Mouse (Mus musculus) embryonic facial prominence, embryonic 10.5 days (tissue): Measurements from ENCODE around the gene Pex19. TPM values are rescaled to one million over a fixed set of nuclear protein-coding genes. Genes with fewer than 3 reads are reported as not detected.

Experiments
- DNase-seq: peaks from one replicate; pipeline ENCODE4 v3.0.0-alpha.2; 2017; ENCODE audit warnings: low spot score
- H3K27ac ChIP-seq: fragments of 300-500 bp; sonication (generic); replicated peaks from 2 replicates; pipeline ENCODE4 v1.5.1; 2016; ENCODE audit warnings: mild to moderate bottlenecking
- H3K27me3 ChIP-seq: fragments of 300-500 bp; sonication (generic); replicated peaks from 2 replicates; pipeline ENCODE4 v1.6.1; 2016; ENCODE audit warnings: low read depth, mild to moderate bottlenecking; ENCODE audit not compliant: poor library complexity, severe bottlenecking
- H3K36me3 ChIP-seq: fragments of 300-500 bp; sonication (generic); replicated peaks from 2 replicates; pipeline ENCODE4 v1.6.1; 2016; ENCODE audit warnings: mild to moderate bottlenecking, moderate library complexity
- H3K4me1 ChIP-seq: fragments of 300-500 bp; sonication (generic); 2 replicates; pipeline ENCODE4 v1.6.1; 2016
- H3K4me3 ChIP-seq: fragments of 300-500 bp; sonication (generic); 2 replicates; pipeline ENCODE4 v1.5.1; 2016; ENCODE audit warnings: mild to moderate bottlenecking, moderate library complexity
- H3K9me3 ChIP-seq: fragments of 300-500 bp; sonication (generic); 2 replicates; pipeline ENCODE4 v1.6.1; 2016; ENCODE audit warnings: mild to moderate bottlenecking
- WGBS: fragments of 180-500 bp; shearing (Covaris S2); methylation state at CpG from one replicate; pipeline ENCODE4 v1.1.7; 2016; 5-methylcytosine and 5-hydroxymethylcytosine counted together
- polyA plus RNA-seq: library from polyadenylated mRNA; unstranded; fragments of >200 nt; fragmentation: Nextera tagmentation; extraction: Ambion mirVana; gene quantifications from 2 replicates; pipeline ENCODE4 v1.2.1, GENCODE M21; 2016

The Pex19 gene
- polyA plus RNA-seq, 1 experiment from 2014 or later, result 184 TPM

- Histone ChIP-seq H3K27me3 (no peaks in the 10 kb centered on the region), H3K4me3 (no peak overlapping the region), H3K36me3 (peaks cover 7% of the 10 kb centered on the region), H3K4me1 (peaks cover 7% of the 10 kb centered on the region; the same call in 1 of the 2 replicates), H3K9me3 (no peaks in the 10 kb centered on the region), H3K27ac (no peak overlapping the region)
- 86% methylated on average over 1 of the region's 1 CpGs for whole genome bisulfite sequencing
- DNase-seq, result no peak
These were observed 14.3 kb downstream of the Pex19 start for GRCm38 (mm10) chr1:172140825-172141224.

DNA sequence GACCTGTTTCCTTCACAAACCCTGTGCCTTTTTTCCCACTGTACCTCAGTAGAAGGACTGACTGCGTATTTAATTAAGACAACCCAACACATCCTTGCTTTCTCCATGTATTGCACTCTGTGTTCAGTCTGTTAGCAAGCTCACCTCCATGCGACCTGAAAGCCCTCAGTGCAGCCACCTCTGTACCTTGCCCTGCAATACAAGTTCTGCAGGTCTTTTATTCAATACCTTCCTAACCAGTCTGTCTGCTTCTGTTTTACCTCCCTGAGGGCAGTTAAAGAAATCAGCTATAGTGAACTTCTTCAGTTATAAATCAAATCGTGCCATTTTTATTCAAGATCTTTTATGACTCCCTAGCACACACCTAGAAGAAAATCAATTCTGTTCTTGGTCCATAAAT is 15.0 kb downstream of the Pex19 start:
- Histone ChIP-seq H3K27me3 (no peaks in the 10 kb centered on the region), H3K36me3 (peaks cover under 1% of the 10 kb centered on the region), H3K4me1 (peaks cover 7% of the 10 kb centered on the region; the same call in 1 of the 2 replicates), H3K4me3 (no peak overlapping the region), H3K9me3 (no peaks in the 10 kb centered on the region), H3K27ac (no peak overlapping the region)
- DNase-seq, result no peak
- WGBS, result 77% methylated on average over 3 of the region's 3 CpGs

- H3K36me3 ChIP-seq, result no peaks in the 10 kb centered on the region
- no peak overlapping the region for H3K4me3 ChIP-seq
- H3K9me3 ChIP-seq, result no peaks in the 10 kb centered on the region
- no peaks in the 10 kb centered on the region for H3K27me3 ChIP-seq
- no peak overlapping the region for H3K27ac ChIP-seq
- WGBS, result 38% methylated on average over 1 of the region's 1 CpGs
- no peak for DNase-seq
- H3K4me1 ChIP-seq, result peaks cover 15% of the 10 kb centered on the region
These were observed 17.0 kb downstream of the Pex19 start for GRCm38 (mm10) chr1:172143570-172143969.

GRCm38 (mm10) chr1:172147835-172148278 is 21.3 kb downstream of the Pex19 start, which contains the start of gene Dcaf8:
Gene Dcaf8, plus strand, starts transcription at chr1:172148084.
- Histone ChIP-seq H3K9me3 (no peaks in the 10 kb centered on the region), H3K4me1 (peaks cover 32% of the 10 kb centered on the region), H3K36me3 (peaks cover 31% of the 10 kb centered on the region), H3K27me3 (no peaks in the 10 kb centered on the region), H3K27ac (peak within 1 kb of the TSS; percentile 99), H3K4me3 (peak within 1 kb of the TSS; percentile 95)
- WGBS, result under 1% methylated on average over 42 of the region's 42 CpGs
- peak; percentile 99 for DNase-seq

DNA sequence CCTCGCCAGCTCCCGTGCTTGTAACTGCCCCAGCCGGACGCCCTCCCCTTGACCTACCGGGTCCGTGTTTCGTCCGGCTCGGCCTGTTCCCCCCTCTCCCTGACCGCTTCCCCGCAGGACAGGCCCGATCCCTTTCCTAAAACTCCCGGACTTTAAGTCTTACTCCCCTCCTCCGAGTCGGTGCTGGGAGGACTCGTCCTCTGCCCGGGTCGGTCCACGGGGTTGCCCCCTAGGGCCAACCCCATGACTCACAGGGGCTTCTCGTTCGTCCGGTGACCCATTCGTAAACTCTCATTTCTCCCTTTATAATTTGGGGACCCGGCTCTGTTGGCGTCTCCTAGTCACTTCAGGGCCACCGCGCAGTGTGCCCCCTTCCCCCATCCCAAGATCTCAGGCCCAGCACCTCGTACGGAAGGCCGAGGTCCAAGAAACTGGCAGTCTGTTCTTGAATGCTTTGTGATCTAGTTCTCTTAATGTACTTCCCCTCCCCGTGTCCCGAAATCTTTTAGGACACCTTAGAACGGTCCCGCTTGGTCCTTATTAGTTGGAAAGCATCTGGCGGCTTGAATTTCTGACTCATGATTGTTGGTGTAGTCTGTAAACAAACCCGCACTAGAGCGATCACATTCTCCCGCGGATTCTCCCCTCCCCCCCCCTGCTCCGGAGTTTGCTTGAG is 21.9 kb downstream of the Pex19 start:
- DNase-seq, result peak; percentile 81
- H3K9me3 ChIP-seq, result no peaks in the 10 kb centered on the region
- H3K36me3 ChIP-seq, result peaks cover 36% of the 10 kb centered on the region
- WGBS, result under 1% methylated on average over 40 of the region's 40 CpGs
- H3K27ac ChIP-seq, result peak overlapping the region; percentile 99
- H3K27me3 ChIP-seq, result no peaks in the 10 kb centered on the region
- peak overlapping the region; percentile 95 for H3K4me3 ChIP-seq
- peaks cover 32% of the 10 kb centered on the region for H3K4me1 ChIP-seq

DNA sequence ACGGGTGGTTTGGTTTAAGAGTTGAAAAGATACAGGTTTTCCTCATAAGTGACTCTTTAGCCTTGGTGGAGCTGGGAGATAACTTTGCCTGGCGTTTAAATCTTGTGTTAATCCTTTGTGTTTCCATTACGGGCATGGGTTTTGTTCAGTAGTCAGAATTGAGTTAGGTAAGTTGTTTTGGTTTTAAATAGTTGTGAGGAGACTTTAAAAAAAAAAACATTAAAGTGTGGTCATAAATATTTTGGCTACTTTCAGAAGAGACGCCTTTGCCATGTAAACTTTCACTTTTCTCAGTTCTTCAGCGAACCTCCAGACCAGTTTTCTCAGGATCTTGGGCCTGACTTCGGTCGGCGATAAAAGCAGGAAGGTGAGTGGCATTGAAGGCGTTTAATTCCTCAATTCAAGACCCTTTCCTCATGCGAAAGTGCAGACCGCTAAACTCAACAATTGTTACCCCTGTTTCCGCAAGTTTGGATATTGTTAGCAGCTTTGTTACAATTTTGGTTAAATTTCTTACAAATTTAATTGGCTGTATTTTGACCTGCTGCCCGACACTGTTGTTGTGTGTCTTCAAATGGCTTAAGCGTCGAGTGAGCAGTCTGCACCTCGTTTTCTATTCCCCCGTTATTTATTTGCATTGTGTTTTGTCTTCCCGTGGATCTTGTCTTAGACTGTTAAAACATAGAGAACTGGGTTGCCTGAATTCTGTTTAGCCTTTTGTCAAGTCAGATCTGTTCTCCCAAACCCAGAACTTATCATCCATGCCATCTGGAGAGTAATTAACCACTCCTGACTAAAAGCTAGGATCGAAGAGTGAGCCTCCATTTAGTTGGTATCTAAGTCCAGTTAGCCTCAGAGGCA is 22.6 kb downstream of the Pex19 start:
- Histone ChIP-seq H3K4me3 (peak overlapping the region; percentile 95), H3K9me3 (no peaks in the 10 kb centered on the region), H3K36me3 (peaks cover 44% of the 10 kb centered on the region), H3K27me3 (no peaks in the 10 kb centered on the region), H3K4me1 (peaks cover 32% of the 10 kb centered on the region), H3K27ac (peak overlapping the region; percentile 99)
- no peak for DNase-seq
- 23% methylated on average over 19 of the region's 19 CpGs for WGBS

DNA sequence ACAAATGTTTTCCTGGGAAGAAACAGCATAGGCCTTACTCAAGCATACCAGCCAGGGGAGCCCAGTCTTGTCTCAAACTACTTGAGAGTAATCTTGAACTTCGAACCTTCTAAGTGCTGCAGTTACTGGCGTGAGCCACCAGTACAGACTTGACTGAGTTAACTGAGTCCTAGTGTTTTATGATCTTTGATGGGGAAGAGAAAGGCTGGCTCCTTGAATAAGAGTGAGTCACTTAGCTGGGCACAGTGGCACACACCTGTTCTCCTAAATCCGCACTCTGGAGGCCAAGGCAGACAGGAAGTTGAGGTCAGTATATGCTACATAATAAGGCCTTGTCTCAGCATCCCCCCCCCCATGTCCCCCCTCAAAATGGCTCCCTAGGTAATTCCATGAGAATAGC is 28.0 kb downstream of the Pex19 start:
- no peak overlapping the region for H3K27ac ChIP-seq
- no peak overlapping the region for H3K4me3 ChIP-seq
- H3K36me3 ChIP-seq, result peaks cover 79% of the 10 kb centered on the region
- no peak for DNase-seq
- H3K9me3 ChIP-seq, result no peaks in the 10 kb centered on the region
- WGBS, result 91% methylated on average over 3 of the region's 3 CpGs
- H3K4me1 ChIP-seq, result peaks cover 18% of the 10 kb centered on the region
- H3K27me3 ChIP-seq, result no peaks in the 10 kb centered on the region

DNA sequence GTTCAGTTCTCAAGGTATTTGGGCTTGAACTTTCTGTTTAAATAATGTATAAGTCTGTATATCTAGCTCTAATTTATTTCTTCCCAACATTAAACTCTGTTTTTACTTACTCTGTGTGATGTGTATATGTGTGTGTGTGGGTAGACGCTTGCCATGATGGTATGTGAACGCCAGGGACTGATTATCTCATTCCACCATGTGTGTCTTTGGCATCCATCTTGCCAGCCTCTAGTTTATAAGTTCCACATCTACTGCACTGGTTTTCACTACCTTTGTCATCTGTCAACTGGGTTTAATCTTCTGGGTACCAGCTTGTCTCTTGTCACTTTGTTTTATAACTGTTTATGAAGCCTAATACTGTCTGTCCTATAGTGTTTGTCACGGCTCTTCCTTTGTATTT is 29.0 kb downstream of the Pex19 start:
- Histone ChIP-seq H3K27ac (no peak overlapping the region), H3K36me3 (peaks cover 72% of the 10 kb centered on the region), H3K4me3 (no peak overlapping the region)

DNA sequence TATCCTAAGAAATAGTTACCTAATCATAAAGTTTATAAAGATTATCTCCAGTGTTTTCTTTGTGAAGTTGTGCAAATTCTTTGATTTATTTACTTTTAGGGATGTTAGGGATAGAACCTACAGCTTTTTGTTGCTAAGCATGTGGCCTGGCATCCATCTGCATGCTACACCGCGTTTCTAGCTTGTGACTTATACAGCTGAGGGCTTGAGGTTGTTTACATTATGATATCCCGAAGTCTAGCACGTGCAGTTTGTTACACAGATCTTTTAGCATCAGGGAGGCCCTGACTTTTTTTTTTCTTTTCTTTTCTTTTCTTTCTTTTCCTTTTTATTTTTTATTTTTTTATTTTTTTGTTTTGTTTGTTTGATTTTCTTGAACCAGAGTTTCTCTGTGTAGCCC is 33.4 kb downstream of the Pex19 start:
- H3K9me3 ChIP-seq, result no peaks in the 10 kb centered on the region
- 82% methylated on average over 4 of the region's 4 CpGs for WGBS
- no peaks in the 10 kb centered on the region for H3K27me3 ChIP-seq
- no peaks in the 10 kb centered on the region for H3K4me1 ChIP-seq
- DNase-seq, result no peak
- peaks cover 47% of the 10 kb centered on the region for H3K36me3 ChIP-seq
- no peak overlapping the region for H3K27ac ChIP-seq
- H3K4me3 ChIP-seq, result no peak overlapping the region

More for the DNA sequence above, 29.0 kb downstream of the Pex19 start:
- no peaks in the 10 kb centered on the region for H3K9me3 ChIP-seq
- no peak for DNase-seq
- peaks cover 9% of the 10 kb centered on the region; the same call in 1 of the 2 replicates for H3K4me1 ChIP-seq
- H3K27me3 ChIP-seq, result no peaks in the 10 kb centered on the region
- WGBS, result 89% methylated on average over 3 of the region's 3 CpGs

- Histone ChIP-seq H3K27ac (no peak overlapping the region), H3K9me3 (no peaks in the 10 kb centered on the region), H3K4me1 (no peaks in the 10 kb centered on the region), H3K4me3 (no peak overlapping the region), H3K27me3 (no peaks in the 10 kb centered on the region), H3K36me3 (peaks cover 47% of the 10 kb centered on the region)
- no peak for DNase-seq
These were observed 34.0 kb downstream of the Pex19 start for GRCm38 (mm10) chr1:172160508-172160907.

- no peaks in the 10 kb centered on the region for H3K27me3 ChIP-seq
- WGBS, result 88% methylated on average over 1 of the region's 1 CpGs
- no peak overlapping the region for H3K27ac ChIP-seq
- no peak overlapping the region for H3K4me3 ChIP-seq
- no peaks in the 10 kb centered on the region for H3K9me3 ChIP-seq
- H3K36me3 ChIP-seq, result peaks cover 48% of the 10 kb centered on the region
- DNase-seq, result no peak
- H3K4me1 ChIP-seq, result no peaks in the 10 kb centered on the region
These were observed 35.5 kb downstream of the Pex19 start for GRCm38 (mm10) chr1:172162009-172162408.

DNA sequence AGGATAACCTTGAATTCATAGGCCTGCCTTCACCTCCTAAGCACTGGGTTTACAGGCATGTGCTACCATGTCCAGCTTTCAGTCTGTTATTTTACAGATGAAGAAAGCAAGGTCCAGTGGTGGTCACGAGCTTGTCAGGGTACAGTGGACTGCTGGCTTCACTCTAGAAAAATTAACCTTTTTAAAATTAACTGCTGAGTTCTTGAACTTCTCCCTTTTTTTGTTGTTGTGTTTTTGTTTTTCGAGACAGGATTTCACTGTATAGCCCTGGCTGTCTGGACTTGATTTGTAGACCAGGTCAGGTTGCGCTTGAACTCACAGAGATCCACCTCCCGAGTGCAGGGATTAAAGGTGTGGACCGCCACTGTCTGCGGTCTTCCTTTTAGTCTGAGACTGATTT is 36.4 kb downstream of the Pex19 start:
- Histone ChIP-seq H3K4me1 (no peaks in the 10 kb centered on the region), H3K4me3 (no peak overlapping the region), H3K9me3 (no peaks in the 10 kb centered on the region), H3K27me3 (no peaks in the 10 kb centered on the region), H3K27ac (no peak overlapping the region), H3K36me3 (peaks cover 54% of the 10 kb centered on the region)
- no peak for DNase-seq
- 87% methylated on average over 6 of the region's 6 CpGs for WGBS

DNA sequence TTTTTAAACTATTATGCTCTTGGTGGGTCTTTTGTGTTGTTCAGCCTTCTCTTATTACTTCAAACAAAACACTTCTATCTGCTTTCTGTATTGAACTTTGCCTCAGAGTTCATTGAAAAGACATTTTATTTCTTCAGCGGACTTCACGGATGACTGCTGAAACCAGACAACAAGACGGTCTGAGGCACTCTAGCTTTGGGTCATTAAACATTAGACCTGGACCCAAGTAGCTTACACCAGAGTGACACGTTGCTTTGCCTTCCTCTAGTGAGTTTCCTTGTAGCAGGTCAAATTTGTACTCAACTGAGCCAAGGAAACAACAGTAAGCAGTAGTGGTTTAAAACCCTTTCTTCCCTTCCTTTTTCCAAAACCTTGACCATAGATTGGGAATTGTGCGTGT is 41.4 kb downstream of the Pex19 start:
- no peaks in the 10 kb centered on the region for H3K27me3 ChIP-seq
- WGBS, result 80% methylated on average over 5 of the region's 5 CpGs
- no peak overlapping the region for H3K27ac ChIP-seq
- H3K4me3 ChIP-seq, result no peak overlapping the region
- no peaks in the 10 kb centered on the region for H3K9me3 ChIP-seq
- H3K4me1 ChIP-seq, result no peaks in the 10 kb centered on the region
- DNase-seq, result no peak
- H3K36me3 ChIP-seq, result peaks cover 88% of the 10 kb centered on the region
